Comparison of ENCODE assay signal across 22 mouse cellular contexts in genomic region chr10:58921643-58922188, GRCm38 (mm10).
A peak's percentile ranks its signal among the peaks of the same experiment; 100 is the strongest.
DNase-seq lines count a peak whose midpoint lies in the region; ATAC-seq and TF ChIP-seq lines count a peak whose summit lies in the region.
"Had no signal": no experiment of that assay in that cellular context is flagged by ENCODE, and none has a peak within 500 bp of the region (broad histone marks: within the 10 kb centered on the region; RNA-seq: fewer than 3 reads in every experiment).

No protein-coding gene starts in this region.

- no peak for TF ChIP-seq CTCF in liver, adult 2 months (IDR thresholded peaks at IDR 0.05; ENCODE audit: low read depth, low read length)

- no peak for TF ChIP-seq POLR2A in liver, adult 2 months (IDR thresholded peaks at IDR 0.05; ENCODE audit: extremely low read depth, insufficient read depth, low read length)

- no peak overlapping the region for H3K27ac ChIP-seq in embryonic facial prominence, embryonic 14.5 days (replicated peaks; ENCODE audit: low read depth, low read length)
- no peak overlapping the region for H3K27ac ChIP-seq in embryonic facial prominence, embryonic 10.5 days (replicated peaks)
- H3K27ac ChIP-seq in kidney, embryonic 15.5 days, result peak overlapping the region; percentile 61
- H3K27ac ChIP-seq in liver, adult 2 months (replicated peaks; ENCODE audit: insufficient read depth, low read depth, low read length), result no peak overlapping the region
- H3K27ac ChIP-seq: embryonic facial prominence, embryonic 15.5 days; forebrain, embryonic 12.5 days; forebrain, embryonic 15.5 days; hindbrain, embryonic 12.5 days; hindbrain, embryonic 15.5 days had no signal

- H3K9me3 ChIP-seq in embryonic facial prominence, embryonic 14.5 days (ENCODE audit: control insufficient read depth, low read length), result no peaks in the 10 kb centered on the region
- no peaks in the 10 kb centered on the region for H3K9me3 ChIP-seq in embryonic facial prominence, embryonic 10.5 days
- H3K9me3 ChIP-seq in kidney, embryonic 15.5 days (replicated peaks), result no peaks in the 10 kb centered on the region
- H3K9me3 ChIP-seq: embryonic facial prominence, embryonic 15.5 days; forebrain, embryonic 12.5 days; forebrain, embryonic 15.5 days; hindbrain, embryonic 12.5 days; hindbrain, embryonic 15.5 days had no signal

- ATAC-seq in embryonic facial prominence, embryonic 14.5 days (ENCODE audit: low read depth), result no peak
- ATAC-seq in kidney, embryonic 15.5 days (replicated peaks; ENCODE audit: low FRiP score), result peak; percentile 73
- ATAC-seq: activated CD4-positive, CD25-positive, alpha-beta regulatory T cell, adult 4 months; forebrain, embryonic 15.5 days had no signal

- WGBS in embryonic facial prominence, embryonic 14.5 days, result 93% methylated on average over 8 of the region's 8 CpGs
- WGBS in embryonic facial prominence, embryonic 10.5 days, result 90% methylated on average over 8 of the region's 8 CpGs
- 53% methylated on average over 8 of the region's 8 CpGs for WGBS in kidney, embryonic 15.5 days
- 81% methylated on average over 8 of the region's 8 CpGs for WGBS in liver, adult 2 months

- no peaks in the 10 kb centered on the region for H3K27me3 ChIP-seq in embryonic facial prominence, embryonic 14.5 days (replicated peaks; ENCODE audit: control insufficient read depth, insufficient read depth, low read length)
- no peaks in the 10 kb centered on the region for H3K27me3 ChIP-seq in embryonic facial prominence, embryonic 10.5 days (replicated peaks; ENCODE audit: low read depth, poor library complexity, severe bottlenecking)
- H3K27me3 ChIP-seq in kidney, embryonic 15.5 days, result no peaks in the 10 kb centered on the region
- H3K27me3 ChIP-seq in liver, adult 2 months (ENCODE audit: control insufficient read depth, insufficient read depth, low read length), result no peaks in the 10 kb centered on the region
- H3K27me3 ChIP-seq: embryonic facial prominence, embryonic 15.5 days; forebrain, embryonic 15.5 days; hindbrain, embryonic 12.5 days; hindbrain, embryonic 15.5 days had no signal

- peak; percentile 19 for DNase-seq in embryonic facial prominence, embryonic 14.5 days (ENCODE audit: low spot score)
- DNase-seq in embryonic facial prominence, embryonic 10.5 days (ENCODE audit: low spot score), result no peak
- DNase-seq in kidney, postnatal 14 days, result no peak
- peak; percentile 4 for DNase-seq in liver, adult 2 months (ENCODE audit: extremely low read depth, low read depth, low spot score)
- no peak for DNase-seq in liver
- DNase-seq: adrenal gland, adult 8-10 months; adrenal gland, postnatal 25 days; cerebellum, adult 11-12 months; cerebellum, adult 8-10 months; cerebellum, postnatal 10 days; cerebellum, postnatal 36 days; embryo, embryonic 11 days; gastrocnemius, postnatal 36 days; heart, adult 11 months had no signal

- H3K36me3 ChIP-seq in embryonic facial prominence, embryonic 14.5 days (ENCODE audit: control insufficient read depth, insufficient read depth, low read length), result no peaks in the 10 kb centered on the region
- H3K36me3 ChIP-seq in embryonic facial prominence, embryonic 10.5 days (replicated peaks), result no peaks in the 10 kb centered on the region
- H3K36me3 ChIP-seq in kidney, embryonic 15.5 days, result no peaks in the 10 kb centered on the region
- no peaks in the 10 kb centered on the region for H3K36me3 ChIP-seq in liver, adult 2 months (ENCODE audit: control insufficient read depth, insufficient read depth, low read length)
- H3K36me3 ChIP-seq: embryonic facial prominence, embryonic 15.5 days; forebrain, embryonic 12.5 days; forebrain, embryonic 15.5 days; hindbrain, embryonic 12.5 days; hindbrain, embryonic 15.5 days had no signal

- no peak overlapping the region for H3K4me3 ChIP-seq in embryonic facial prominence, embryonic 14.5 days (ENCODE audit: low read depth, low read length)
- no peak overlapping the region for H3K4me3 ChIP-seq in embryonic facial prominence, embryonic 10.5 days
- no peak overlapping the region for H3K4me3 ChIP-seq in kidney, embryonic 15.5 days (replicated peaks)
- H3K4me3 ChIP-seq in liver, adult 2 months (ENCODE audit: insufficient read depth, low read depth, low read length), result no peak overlapping the region
- H3K4me3 ChIP-seq: embryonic facial prominence, embryonic 15.5 days; forebrain, embryonic 12.5 days; forebrain, embryonic 15.5 days; hindbrain, embryonic 12.5 days; hindbrain, embryonic 15.5 days had no signal

- no peaks in the 10 kb centered on the region for H3K79me2 ChIP-seq in liver, adult 2 months (ENCODE audit: control insufficient read depth, insufficient read depth, low read length)

- no peak overlapping the region for H3K9ac ChIP-seq in embryonic facial prominence, embryonic 14.5 days (ENCODE audit: low read depth, low read length)
- H3K9ac ChIP-seq in kidney, embryonic 15.5 days, result no peak overlapping the region
- no peak overlapping the region for H3K9ac ChIP-seq in liver, adult 2 months (ENCODE audit: low read depth, low read length)
- H3K9ac ChIP-seq: embryonic facial prominence, embryonic 15.5 days; forebrain, embryonic 12.5 days; forebrain, embryonic 15.5 days; hindbrain, embryonic 12.5 days; hindbrain, embryonic 15.5 days had no signal

- no peak overlapping the region for H3K4me2 ChIP-seq in embryonic facial prominence, embryonic 14.5 days (ENCODE audit: low read depth, low read length)
- peak overlapping the region; percentile 4; the same call in 1 of the 2 replicates for H3K4me2 ChIP-seq in kidney, embryonic 15.5 days
- H3K4me2 ChIP-seq: embryonic facial prominence, embryonic 15.5 days; forebrain, embryonic 12.5 days; forebrain, embryonic 15.5 days; heart, embryonic 11.5 days; hindbrain, embryonic 12.5 days; hindbrain, embryonic 15.5 days had no signal

- H3K4me1 ChIP-seq in embryonic facial prominence, embryonic 14.5 days (ENCODE audit: control insufficient read depth, insufficient read depth, low read length), result no peaks in the 10 kb centered on the region
- H3K4me1 ChIP-seq in embryonic facial prominence, embryonic 10.5 days, result no peaks in the 10 kb centered on the region
- H3K4me1 ChIP-seq in kidney, embryonic 15.5 days, result peaks cover 20% of the 10 kb centered on the region; the same call in 1 of the 2 replicates
- no peaks in the 10 kb centered on the region for H3K4me1 ChIP-seq in liver, adult 2 months (ENCODE audit: control insufficient read depth, insufficient read depth, low read length)
- H3K4me1 ChIP-seq: forebrain, embryonic 12.5 days; hindbrain, embryonic 12.5 days; hindbrain, embryonic 15.5 days had no signal

Comparison
In these comparisons a context has a peak if more than half of its experiments do, and no peak if none do; other contexts are left out.
1. DNase-seq: peak in embryonic facial prominence, embryonic 14.5 days (single experiment) and liver, adult 2 months (single experiment); none in embryonic facial prominence, embryonic 10.5 days (single experiment), kidney, postnatal 14 days (single experiment) and liver (single experiment).